Mouse (Mus musculus) heart, embryonic 13.5 days (tissue): ENCODE measurements around the gene Rbbp8nl. TPM values are rescaled to one million over a fixed set of nuclear protein-coding genes. Genes with fewer than 3 reads are reported as not detected.

Source experiments
- ATAC-seq: fragments of 200-750 bp; cut with Nextera tagmentation; 2 replicates; pipeline ENCODE4 v1.8.0; 2017; ENCODE audit warnings: moderate TSS enrichment; ENCODE audit not compliant: insufficient number of reproducible peaks, low FRiP score, low TSS enrichment; ENCODE audit errors: extremely low read depth
- H3K27ac ChIP-seq: fragments of 300-500 bp; sonication (generic); replicated peaks from 2 replicates; pipeline ENCODE4 v1.5.1; 2015; ENCODE audit warnings: moderate library complexity, mild to moderate bottlenecking, inconsistent platforms
- H3K27me3 ChIP-seq: fragments of 300-500 bp; sonication (generic); replicated peaks from 2 replicates; pipeline ENCODE4 v1.6.1; 2015; ENCODE audit warnings: mild to moderate bottlenecking, inconsistent platforms
- H3K36me3 ChIP-seq: fragments of 300-500 bp; sonication (generic); 2 replicates; pipeline ENCODE4 v1.6.1; 2015; ENCODE audit warnings: mild to moderate bottlenecking, inconsistent platforms
- H3K4me1 ChIP-seq: fragments of 300-500 bp; sonication (generic); 2 replicates; pipeline ENCODE4 v1.6.1; 2015; ENCODE audit warnings: inconsistent platforms
- H3K4me2 ChIP-seq: fragments of 300-500 bp; sonication (generic); 2 replicates; pipeline ENCODE4 v1.6.1; 2015; ENCODE audit warnings: inconsistent platforms, mild to moderate bottlenecking, moderate library complexity
- H3K4me3 ChIP-seq: fragments of 300-500 bp; sonication (generic); 2 replicates; pipeline ENCODE4 v1.5.1; 2015; ENCODE audit warnings: moderate library complexity, mild to moderate bottlenecking, inconsistent platforms
- H3K9ac ChIP-seq: fragments of 300-500 bp; sonication (generic); 2 replicates; pipeline ENCODE4 v1.6.1; 2015; ENCODE audit warnings: inconsistent platforms, mild to moderate bottlenecking, moderate library complexity
- H3K9me3 ChIP-seq: fragments of 300-500 bp; sonication (generic); 2 replicates; pipeline ENCODE4 v1.6.1; 2016; ENCODE audit warnings: inconsistent platforms
- WGBS: fragments of 180-500 bp; shearing (Covaris S2); methylation state at CpG from one replicate; pipeline ENCODE4 v1.1.7; 2015; ENCODE audit warnings: mixed read lengths; 5-methylcytosine and 5-hydroxymethylcytosine counted together
- polyA plus RNA-seq: library from polyadenylated mRNA; unstranded; fragments of >200 nt; fragmentation: Nextera tagmentation; extraction: Ambion mirVana; gene quantifications from 2 replicates; pipeline ENCODE4 v1.2.1, GENCODE M21; 2015

Rbbp8nl gene
- polyA plus RNA-seq, 1 experiment from 2014 or later, result 0.05 TPM

DNA sequence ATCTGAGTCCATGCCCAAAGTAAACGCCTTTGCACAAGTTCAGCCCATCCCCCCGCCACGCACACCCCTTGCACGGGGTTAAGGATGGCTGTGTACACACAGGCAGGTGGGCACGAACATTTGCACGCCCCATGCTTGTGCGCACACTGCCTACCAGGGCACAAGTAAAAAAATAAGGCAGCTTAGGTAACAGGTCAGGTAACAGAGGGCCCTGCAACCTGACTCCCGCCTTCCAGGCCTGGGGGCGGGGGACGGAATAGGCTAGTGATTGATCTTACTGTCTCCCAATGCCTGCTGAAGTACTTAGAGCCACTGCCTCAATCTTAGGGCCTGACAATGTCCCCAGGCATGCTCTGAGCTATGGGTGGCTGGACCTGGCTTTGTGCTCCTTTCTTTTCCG is 713 bp downstream of the Rbbp8nl start:
- no peaks in the 10 kb centered on the region for H3K9me3 ChIP-seq
- no peaks in the 10 kb centered on the region for H3K27me3 ChIP-seq
- no peaks in the 10 kb centered on the region for H3K36me3 ChIP-seq
- no peak overlapping the region for H3K4me2 ChIP-seq
- ATAC-seq, result no peak
- H3K9ac ChIP-seq, result no peak overlapping the region
- H3K27ac ChIP-seq, result no peak overlapping the region
- no peak overlapping the region for H3K4me3 ChIP-seq
- peaks cover 29% of the 10 kb centered on the region for H3K4me1 ChIP-seq
- 62% methylated on average over 11 of the region's 11 CpGs for WGBS

DNA sequence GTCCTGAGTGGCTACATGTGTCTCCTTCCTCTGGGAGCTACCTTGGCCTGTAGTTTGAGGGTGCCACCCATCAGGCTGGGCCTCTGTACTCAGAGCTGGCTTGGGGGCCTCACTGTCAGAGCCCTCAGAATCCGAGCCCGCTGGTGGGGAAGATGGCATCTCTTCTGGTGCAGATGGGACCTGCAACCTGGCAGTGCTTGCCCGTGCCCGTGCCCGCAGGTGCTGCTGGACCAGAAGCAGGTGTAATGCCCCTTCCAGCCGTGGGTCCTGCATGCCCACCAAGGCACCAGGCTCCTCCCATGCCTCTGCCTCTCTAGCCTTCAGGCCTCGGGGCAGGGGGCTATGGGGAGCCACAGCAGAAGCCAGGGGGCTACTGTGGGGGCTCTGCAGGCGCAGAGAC is 10.4 kb downstream of the Rbbp8nl start:
- H3K27me3 ChIP-seq, result no peaks in the 10 kb centered on the region
- no peaks in the 10 kb centered on the region for H3K9me3 ChIP-seq
- no peak overlapping the region for H3K27ac ChIP-seq
- no peak overlapping the region for H3K4me2 ChIP-seq
- 84% methylated on average over 8 of the region's 8 CpGs for WGBS
- no peak overlapping the region for H3K4me3 ChIP-seq
- H3K36me3 ChIP-seq, result no peaks in the 10 kb centered on the region
- no peak overlapping the region for H3K9ac ChIP-seq
- ATAC-seq, result no peak
- H3K4me1 ChIP-seq, result peaks cover 25% of the 10 kb centered on the region

DNA sequence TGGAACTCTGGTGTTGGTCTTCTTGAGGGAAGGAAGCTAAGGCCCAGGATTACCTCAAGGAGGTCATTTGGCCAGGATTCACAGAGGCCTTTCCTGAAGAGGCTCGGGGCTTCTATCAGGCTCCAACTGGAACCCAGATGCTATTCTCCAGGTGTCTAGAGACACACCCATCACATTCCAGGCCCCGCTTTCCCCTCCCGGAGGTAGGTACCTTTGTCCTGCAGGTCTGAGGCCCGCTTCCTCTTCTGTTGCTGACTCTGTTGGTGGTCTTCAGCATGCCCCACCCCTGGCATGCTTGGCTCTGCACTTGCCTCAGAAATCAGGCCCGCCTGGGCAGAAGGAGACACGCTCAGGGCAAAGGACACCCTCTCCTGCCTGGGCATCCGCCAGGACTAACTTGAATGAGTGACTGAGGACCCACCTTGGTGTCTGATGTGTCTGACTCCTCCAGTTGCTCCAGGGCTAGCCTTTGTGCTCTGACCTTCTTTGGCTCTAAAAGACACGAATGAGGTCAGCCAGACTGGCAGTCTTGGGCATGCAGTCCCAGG is 11.8 kb downstream of the Rbbp8nl start:
- Histone ChIP-seq H3K4me3 (no peak overlapping the region), H3K4me2 (no peak overlapping the region), H3K27ac (no peak overlapping the region), H3K36me3 (no peaks in the 10 kb centered on the region), H3K9me3 (no peaks in the 10 kb centered on the region), H3K4me1 (peaks cover 32% of the 10 kb centered on the region), H3K9ac (no peak overlapping the region), H3K27me3 (no peaks in the 10 kb centered on the region)
- 76% methylated on average over 8 of the region's 8 CpGs for WGBS
- no peak for ATAC-seq

DNA sequence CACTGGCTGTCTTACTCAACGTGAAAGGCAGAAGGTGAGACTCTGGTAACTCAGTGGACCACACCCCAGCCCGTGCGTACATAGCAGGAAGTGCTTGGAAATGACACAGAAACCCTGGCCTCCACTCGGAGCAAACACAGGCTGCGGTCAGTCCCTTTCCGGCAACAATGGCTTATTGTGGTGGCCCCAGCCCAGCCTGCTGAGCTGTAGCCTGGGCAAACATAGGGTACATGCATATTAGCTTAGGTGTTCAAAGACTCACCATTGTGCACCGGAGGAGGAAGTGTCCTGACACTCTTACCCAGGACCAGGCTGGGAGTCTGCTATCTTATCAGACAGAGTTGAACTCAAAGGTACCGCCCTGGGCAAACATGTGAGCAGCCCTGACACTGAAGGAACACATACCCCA is 12.8 kb downstream of the Rbbp8nl start:
- ATAC-seq, result no peak
- Histone ChIP-seq H3K36me3 (no peaks in the 10 kb centered on the region), H3K9me3 (no peaks in the 10 kb centered on the region), H3K4me3 (no peak overlapping the region), H3K27me3 (no peaks in the 10 kb centered on the region), H3K4me2 (peak overlapping the region; percentile 42), H3K4me1 (peaks cover 42% of the 10 kb centered on the region), H3K9ac (peak overlapping the region; percentile 17; the same call in 1 of the 2 replicates), H3K27ac (peak overlapping the region; percentile 73)
- 26% methylated on average over 8 of the region's 8 CpGs for WGBS

DNA sequence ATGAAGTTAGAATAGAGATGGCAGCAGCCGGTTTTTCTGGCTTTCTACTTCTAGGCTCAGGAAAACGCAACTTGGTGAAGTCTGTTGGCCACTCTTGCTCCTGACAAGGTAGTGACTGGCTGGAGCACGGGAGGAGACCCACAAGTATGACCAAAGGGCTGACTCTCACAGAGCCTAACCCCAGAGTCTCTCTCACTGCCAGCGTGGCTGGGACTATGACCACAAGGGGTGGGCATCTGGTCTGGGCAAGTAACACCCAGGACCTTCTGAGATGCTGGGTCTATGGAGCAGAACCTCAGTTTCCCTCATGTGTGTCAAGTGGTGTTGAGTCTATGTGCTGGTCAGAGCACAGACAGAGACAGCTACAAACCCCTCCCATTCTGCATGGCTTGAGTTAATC is 13.3 kb downstream of the Rbbp8nl start:
- ATAC-seq, result no peak
- H3K4me1 ChIP-seq, result peaks cover 47% of the 10 kb centered on the region
- H3K4me3 ChIP-seq, result no peak overlapping the region
- 35% methylated on average over 4 of the region's 4 CpGs for WGBS
- peak overlapping the region; percentile 73 for H3K27ac ChIP-seq
- H3K9me3 ChIP-seq, result no peaks in the 10 kb centered on the region
- H3K4me2 ChIP-seq, result peak overlapping the region; percentile 42
- H3K9ac ChIP-seq, result 0 out of 2 replicates have a peak overlapping the region, but pooled peaks have one; percentile 17
- 0 out of 2 replicates have a peak, but pooled peaks cover under 1% of the 10 kb centered on the region for H3K36me3 ChIP-seq
- no peaks in the 10 kb centered on the region for H3K27me3 ChIP-seq

DNA sequence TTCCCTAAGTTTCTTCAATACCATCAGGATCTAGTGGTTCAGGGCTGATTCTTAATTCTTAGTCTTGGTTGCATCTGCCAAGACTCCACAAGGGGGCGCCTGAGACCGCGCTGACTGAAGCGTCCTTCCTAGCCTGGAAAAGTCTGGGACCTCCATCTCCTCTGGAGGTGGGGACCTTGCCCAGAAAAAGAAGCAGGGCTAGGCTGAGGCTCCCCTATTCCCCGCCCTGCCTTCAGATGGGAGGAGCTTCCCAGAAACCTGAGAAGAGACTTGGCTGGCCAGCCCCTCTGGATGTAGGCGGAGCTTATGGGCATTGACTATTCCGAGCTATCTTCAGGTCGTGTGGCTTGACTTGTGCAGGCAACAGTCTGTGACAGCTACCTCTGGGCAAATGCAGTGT is 13.8 kb downstream of the Rbbp8nl start:
- Histone ChIP-seq H3K9ac (no peak overlapping the region; the same call in 1 of the 2 replicates), H3K9me3 (no peaks in the 10 kb centered on the region), H3K27ac (peak overlapping the region; percentile 73), H3K4me1 (peaks cover 53% of the 10 kb centered on the region), H3K4me2 (peak overlapping the region; percentile 42), H3K27me3 (no peaks in the 10 kb centered on the region), H3K4me3 (no peak overlapping the region), H3K36me3 (peaks cover 6% of the 10 kb centered on the region; the same call in 1 of the 2 replicates)
- peak; percentile 33 for ATAC-seq
- under 1% methylated on average over 8 of the region's 8 CpGs for WGBS

DNA sequence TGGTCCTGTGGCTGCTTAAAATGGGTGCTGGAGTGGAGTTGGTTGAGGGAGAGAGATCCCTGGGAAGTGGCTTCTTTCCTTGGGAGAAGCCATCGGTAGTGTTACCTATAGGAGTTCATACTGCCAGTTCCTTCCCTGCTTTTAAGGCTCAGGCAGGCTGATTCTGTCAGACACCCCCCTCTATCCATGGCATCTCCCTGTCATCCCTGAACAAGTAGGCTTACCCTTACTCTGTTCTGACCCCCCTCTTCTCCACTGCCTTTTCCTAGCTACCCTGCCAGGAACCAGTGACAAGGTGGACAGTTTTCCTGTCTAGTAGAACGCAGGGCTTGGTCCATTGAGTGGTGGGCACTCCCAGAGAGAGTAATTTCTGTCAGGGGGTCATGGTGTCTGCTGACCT is 15.2 kb downstream of the Rbbp8nl start:
- Histone ChIP-seq H3K4me2 (no peak overlapping the region), H3K4me3 (0 out of 2 replicates have a peak overlapping the region, but pooled peaks have one; percentile 39), H3K9me3 (no peaks in the 10 kb centered on the region), H3K9ac (no peak overlapping the region), H3K36me3 (peaks cover 15% of the 10 kb centered on the region), H3K27ac (no peak overlapping the region), H3K27me3 (no peaks in the 10 kb centered on the region), H3K4me1 (peaks cover 62% of the 10 kb centered on the region)
- 75% methylated on average over 2 of the region's 2 CpGs for WGBS
- no peak for ATAC-seq

DNA sequence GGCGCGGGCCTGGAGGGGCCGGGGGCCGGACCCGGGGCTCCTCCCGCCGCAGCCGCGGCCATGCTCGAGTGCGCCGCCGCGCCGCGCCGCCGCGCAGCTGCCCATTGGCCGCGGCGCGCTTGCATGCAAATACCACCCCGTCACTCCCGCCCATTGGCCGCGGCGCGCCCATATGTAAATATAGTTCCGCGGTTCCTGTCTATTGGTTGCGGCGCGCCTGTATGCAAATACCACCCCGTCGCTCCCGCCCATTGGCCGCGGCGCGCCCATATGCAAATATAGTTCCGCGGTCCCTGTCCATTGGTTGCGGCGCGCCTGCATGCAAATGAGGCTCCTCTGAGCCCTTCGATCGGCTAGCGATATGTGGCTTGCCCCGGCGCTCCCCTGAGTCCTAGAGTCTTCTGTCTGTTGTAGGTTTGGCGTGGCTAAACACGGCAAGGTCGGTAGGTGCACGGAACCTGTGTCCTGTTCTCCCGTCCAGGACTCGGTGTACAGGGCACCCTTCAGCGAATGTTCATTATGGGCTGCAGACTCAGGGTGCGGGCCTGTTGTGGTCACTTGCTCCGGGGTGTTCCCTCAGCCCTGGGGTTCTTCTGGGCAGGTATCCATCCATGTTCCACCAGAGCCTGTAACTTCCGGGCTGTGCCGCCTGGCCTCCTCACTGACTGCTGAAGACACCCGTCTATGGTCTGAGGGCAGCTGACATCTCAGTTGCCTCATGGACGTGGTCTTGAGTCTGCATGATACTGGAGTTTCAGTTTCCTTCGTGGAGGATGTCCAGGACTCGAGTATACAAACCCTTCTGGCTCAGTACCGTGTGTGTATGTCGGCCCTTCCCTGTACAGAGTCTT is 16.1 kb downstream of the Rbbp8nl start, which contains the start of gene Cables2:
Gene Cables2, minus strand, starts transcription at position 103 of the 851 bp plus-strand sequence.
- Histone ChIP-seq H3K27ac (peak within 1 kb of the TSS; percentile 63), H3K36me3 (peaks cover 24% of the 10 kb centered on the region), H3K4me1 (peaks cover 63% of the 10 kb centered on the region), H3K4me2 (peak within 1 kb of the TSS; percentile 97), H3K4me3 (peak within 1 kb of the TSS; percentile 91), H3K27me3 (no peaks in the 10 kb centered on the region), H3K9ac (peak within 1 kb of the TSS; percentile 98), H3K9me3 (no peaks in the 10 kb centered on the region)
- 6% methylated on average over 68 of the region's 68 CpGs for whole genome bisulfite sequencing
- ATAC-seq, result peak; percentile 86

DNA sequence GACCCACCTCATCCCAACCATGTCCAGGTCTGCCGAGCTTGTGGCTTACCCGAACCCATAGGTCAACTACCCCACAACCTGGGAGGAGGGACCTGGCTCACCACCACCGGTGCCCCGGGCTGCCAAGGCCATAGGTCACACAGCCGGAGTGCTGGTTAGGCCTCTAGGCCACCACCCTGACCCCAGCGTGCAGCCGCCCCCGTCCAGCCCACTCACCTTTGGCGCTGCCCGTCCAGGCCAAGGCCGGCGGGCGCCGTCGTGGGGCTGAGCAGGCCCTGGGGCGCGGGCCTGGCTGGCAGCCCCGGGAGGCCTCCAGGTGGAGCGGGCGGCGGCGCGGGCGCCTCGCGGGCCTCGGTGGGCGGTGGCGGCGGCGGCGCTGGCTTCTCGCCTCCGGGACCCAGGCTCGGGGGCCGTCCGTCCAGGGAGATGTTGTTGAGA is 16.8 kb downstream of the Rbbp8nl start:
- Histone ChIP-seq H3K9ac (peak overlapping the region; percentile 98), H3K27me3 (no peaks in the 10 kb centered on the region), H3K4me3 (peak overlapping the region; percentile 91), H3K9me3 (no peaks in the 10 kb centered on the region), H3K4me1 (peaks cover 62% of the 10 kb centered on the region), H3K27ac (peak overlapping the region; percentile 63), H3K4me2 (peak overlapping the region; percentile 97), H3K36me3 (peaks cover 31% of the 10 kb centered on the region)
- peak; percentile 21 for ATAC-seq
- 0% methylated on average over 19 of the region's 37 CpGs for WGBS

DNA sequence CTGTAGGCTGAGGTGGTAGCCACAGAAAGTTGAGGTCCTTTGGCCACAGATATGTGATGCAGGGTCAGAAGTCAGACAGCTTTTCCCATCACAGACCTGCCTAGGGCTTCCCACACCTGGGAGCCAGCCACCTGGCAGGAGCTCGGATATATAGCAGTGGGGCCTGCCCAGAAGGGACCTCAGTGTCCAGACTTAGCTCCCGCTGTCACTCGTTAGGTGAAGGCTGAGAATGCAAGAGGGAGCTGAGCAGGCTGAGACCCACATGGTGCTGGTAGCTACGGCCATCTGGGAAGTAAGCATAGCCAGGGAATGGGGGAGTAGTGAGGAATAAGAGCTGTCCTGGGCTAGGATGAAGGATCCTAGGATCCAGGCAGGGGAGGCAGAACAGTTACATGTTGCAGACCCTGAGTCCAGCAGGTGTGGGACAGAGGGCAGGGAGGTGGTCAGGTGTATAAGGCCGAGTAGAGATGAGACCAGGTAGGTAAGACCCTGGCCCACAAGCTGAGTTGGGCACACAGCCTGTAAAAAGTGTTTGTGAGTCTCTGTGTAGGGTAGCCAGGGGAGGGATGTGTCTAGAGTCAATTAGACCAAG is 17.8 kb downstream of the Rbbp8nl start:
- peaks cover 52% of the 10 kb centered on the region for H3K4me1 ChIP-seq
- peak overlapping the region; percentile 91 for H3K4me3 ChIP-seq
- no peaks in the 10 kb centered on the region for H3K9me3 ChIP-seq
- no peak overlapping the region for H3K27ac ChIP-seq
- H3K9ac ChIP-seq, result peak overlapping the region; percentile 98
- peak overlapping the region; percentile 97 for H3K4me2 ChIP-seq
- no peaks in the 10 kb centered on the region for H3K27me3 ChIP-seq
- no peak for ATAC-seq
- H3K36me3 ChIP-seq, result peaks cover 39% of the 10 kb centered on the region
- 65% methylated on average over 5 of the region's 5 CpGs for WGBS

DNA sequence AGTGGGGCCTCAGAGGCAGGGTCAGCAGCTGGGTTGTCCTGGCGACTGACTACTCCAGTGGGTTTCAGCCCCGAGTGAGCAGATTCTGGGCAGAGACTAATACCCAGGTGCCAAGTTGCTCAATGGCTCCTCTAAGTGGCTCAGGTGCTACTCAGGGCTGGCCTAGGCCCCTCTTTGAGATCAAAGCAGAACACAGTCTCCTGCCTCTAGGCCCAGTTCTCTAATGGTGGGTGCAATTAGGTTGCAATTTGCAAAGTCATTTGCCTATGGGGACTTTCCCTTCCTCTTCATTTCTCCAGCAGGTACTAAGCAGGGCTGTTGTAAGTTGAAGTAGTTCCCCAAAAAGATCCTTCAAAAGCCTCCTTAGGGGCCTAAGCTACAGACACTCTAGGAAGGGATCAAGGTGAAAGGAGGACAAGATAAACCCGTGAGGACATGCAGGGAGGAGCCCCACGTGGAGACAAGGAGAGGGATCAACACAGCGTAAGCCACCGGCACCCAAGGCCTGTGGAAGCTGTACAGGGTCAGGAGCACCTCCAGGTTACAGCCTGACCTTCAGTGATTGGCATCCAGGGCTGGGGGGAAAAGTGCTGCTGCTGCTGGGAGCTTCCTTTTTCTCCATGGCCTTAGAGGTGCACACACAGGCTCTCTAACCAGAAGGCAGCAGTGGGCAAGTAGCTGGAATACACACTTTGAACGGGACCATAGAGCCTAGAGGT is 19.0 kb downstream of the Rbbp8nl start:
- Histone ChIP-seq H3K4me3 (no peak overlapping the region), H3K27ac (no peak overlapping the region), H3K9ac (peak overlapping the region; percentile 98)

More for the DNA sequence above, 19.0 kb downstream of the Rbbp8nl start:
- Histone ChIP-seq H3K9me3 (no peaks in the 10 kb centered on the region), H3K4me2 (no peak overlapping the region), H3K4me1 (peaks cover 42% of the 10 kb centered on the region), H3K27me3 (no peaks in the 10 kb centered on the region), H3K36me3 (peaks cover 51% of the 10 kb centered on the region)
- ATAC-seq, result no peak
- WGBS, result 58% methylated on average over 7 of the region's 7 CpGs
